Mouse (Mus musculus): Measurements from ENCODE around the gene Rbfox3. TPM values are rescaled to one million over a fixed set of nuclear protein-coding genes. Genes with fewer than 3 reads are reported as not detected.
A peak's percentile ranks its signal among the peaks of the same experiment; 100 is the strongest.

Gene Rbfox3
- polyA plus RNA-seq, 1 experiment from 2014 or later, result 0.13 TPM

DNA sequence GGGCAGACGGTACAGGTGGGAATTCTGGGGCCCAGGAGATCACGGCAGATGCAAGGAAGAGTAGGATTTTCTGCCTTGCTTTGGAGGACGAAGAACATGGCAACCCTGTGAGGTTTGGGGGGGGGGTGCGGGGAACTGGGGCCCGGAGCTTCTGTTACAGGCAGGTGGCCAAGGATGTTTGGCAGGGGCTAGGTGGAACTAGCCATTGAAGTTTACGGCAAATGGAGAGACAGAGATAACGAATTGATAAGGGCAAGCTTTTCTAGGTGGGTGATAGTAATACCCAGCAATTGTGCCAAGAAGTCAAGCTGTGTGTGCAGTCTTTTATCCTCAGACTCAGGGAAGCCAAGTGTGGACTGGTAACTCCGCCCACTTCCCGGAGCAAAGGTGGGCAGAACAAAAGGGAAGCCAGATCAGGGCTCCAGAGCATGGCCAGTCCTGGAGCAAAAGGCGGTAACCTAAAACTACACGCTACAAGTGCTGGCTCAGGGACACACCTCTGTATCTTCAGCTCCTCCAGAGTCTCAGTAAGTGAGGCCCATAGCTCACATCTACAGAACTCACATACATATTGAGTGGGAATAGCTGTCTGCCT, 443.9 kb downstream of the Rbfox3 start:
- Histone ChIP-seq H3K9me3 (ENCODE audit: low read depth, low read length) (no peaks in the 10 kb centered on the region), H3K4me3 (ENCODE audit: low read depth, low read length) (no peak overlapping the region), H3K4me2 (no peak overlapping the region), H3K27ac (ENCODE audit: low read depth) (no peak overlapping the region), H3K36me3 (ENCODE audit: insufficient read depth) (no peaks in the 10 kb centered on the region), H3K27me3 (ENCODE audit: insufficient read depth, low read length) (no peaks in the 10 kb centered on the region), H3K4me1 (ENCODE audit: insufficient read depth) (peaks cover 4% of the 10 kb centered on the region; the same call in 1 of the 2 replicates), H3K9ac (no peak overlapping the region)
- ATAC-seq (ENCODE audit: insufficient read depth) (no peak), DNase-seq (peak; percentile 27)
- no peak for TF ChIP-seq CTCF (IDR thresholded peaks at IDR 0.05; ENCODE audit: low read depth)
- 46% methylated on average over 11 of the region's 11 CpGs for WGBS

DNA sequence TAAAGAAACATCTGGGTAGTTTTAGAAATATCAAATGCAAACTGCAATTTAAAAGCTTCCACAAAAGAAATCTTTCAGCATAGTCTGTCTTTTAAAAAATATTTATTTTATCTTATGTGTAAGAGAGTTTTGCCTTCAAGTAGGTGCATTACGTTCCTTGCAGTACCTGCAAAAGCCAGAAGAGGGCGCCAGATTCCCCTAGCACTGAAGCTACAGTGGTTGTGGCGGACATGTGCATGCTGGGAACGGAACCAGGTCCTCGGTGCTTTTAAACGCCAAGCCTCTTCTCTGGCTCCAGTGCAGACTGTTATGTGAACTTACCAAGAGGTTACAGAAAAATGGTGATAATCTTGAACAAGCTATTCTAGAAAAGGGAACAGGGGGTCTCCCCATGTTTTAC, 451.1 kb downstream of the Rbfox3 start:
- Histone ChIP-seq H3K27me3 (ENCODE audit: insufficient read depth, low read length) (no peaks in the 10 kb centered on the region), H3K27ac (ENCODE audit: low read depth) (no peak overlapping the region), H3K4me3 (ENCODE audit: low read depth, low read length) (no peak overlapping the region), H3K9ac (no peak overlapping the region), H3K4me2 (no peak overlapping the region), H3K36me3 (ENCODE audit: insufficient read depth) (no peaks in the 10 kb centered on the region), H3K9me3 (ENCODE audit: low read depth, low read length) (peaks cover 3% of the 10 kb centered on the region; the same call in 1 of the 2 replicates), H3K4me1 (ENCODE audit: insufficient read depth) (no peaks in the 10 kb centered on the region)
- 61% methylated on average over 6 of the region's 6 CpGs for WGBS
- TF ChIP-seq CTCF (IDR thresholded peaks at IDR 0.05; ENCODE audit: low read depth), result peak; percentile 69
- DNase-seq, result peak; percentile 59
- no peak for ATAC-seq (ENCODE audit: insufficient read depth)

DNA sequence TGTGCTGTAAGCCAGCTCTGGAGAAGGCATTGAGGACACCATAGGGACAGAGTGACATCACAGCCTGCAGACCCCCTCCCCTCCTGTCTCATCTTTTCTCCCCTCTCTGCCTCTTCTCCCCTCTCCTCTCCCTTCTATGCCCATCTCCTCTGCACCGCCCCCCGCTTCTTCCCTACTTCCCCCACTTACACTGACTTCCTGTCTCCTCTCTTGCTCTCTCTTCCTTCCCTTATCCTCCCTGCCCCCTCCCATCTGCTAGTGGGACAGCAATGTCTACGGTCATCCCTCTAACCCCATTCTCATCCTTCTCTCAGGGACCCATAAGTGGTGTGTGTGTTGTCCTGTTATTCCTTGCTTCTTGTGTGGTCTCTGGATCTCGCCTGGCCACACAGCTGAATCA, 451.9 kb downstream of the Rbfox3 start:
- 59% methylated on average over 4 of the region's 4 CpGs for WGBS
- TF ChIP-seq CTCF (IDR thresholded peaks at IDR 0.05; ENCODE audit: low read depth), result no peak
- H3K4me2 ChIP-seq, result no peak overlapping the region
- no peak for DNase-seq
- H3K9ac ChIP-seq, result no peak overlapping the region
- H3K27me3 ChIP-seq (ENCODE audit: insufficient read depth, low read length), result no peaks in the 10 kb centered on the region
- H3K9me3 ChIP-seq (ENCODE audit: low read depth, low read length), result peaks cover 3% of the 10 kb centered on the region; the same call in 1 of the 2 replicates
- H3K27ac ChIP-seq (ENCODE audit: low read depth), result no peak overlapping the region
- H3K4me3 ChIP-seq (ENCODE audit: low read depth, low read length), result no peak overlapping the region
- no peak; the same call in 1 of the 2 replicates for ATAC-seq (ENCODE audit: insufficient read depth)
- no peaks in the 10 kb centered on the region for H3K4me1 ChIP-seq (ENCODE audit: insufficient read depth)
- no peaks in the 10 kb centered on the region for H3K36me3 ChIP-seq (ENCODE audit: insufficient read depth)

DNA sequence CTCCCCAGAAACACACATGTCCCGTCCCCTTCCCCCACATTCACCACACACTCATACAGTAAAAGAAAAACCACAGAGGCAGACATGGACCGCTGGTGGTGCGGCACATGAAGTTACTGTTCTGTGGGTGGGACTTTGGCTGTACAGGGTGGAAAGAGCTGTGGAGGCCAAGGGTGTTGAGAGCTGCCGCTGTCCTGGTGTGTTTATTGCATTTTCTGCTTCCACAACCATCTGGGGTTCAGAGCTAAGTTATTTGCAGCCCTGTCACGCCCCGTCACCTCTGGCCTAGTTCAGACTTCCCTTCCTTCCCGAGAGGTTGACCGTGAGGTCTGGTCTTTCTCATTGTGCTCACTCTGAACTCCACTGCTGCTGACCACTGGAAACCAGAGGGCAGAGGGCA, 452.3 kb downstream of the Rbfox3 start:
- Histone ChIP-seq H3K27ac (ENCODE audit: low read depth) (no peak overlapping the region), H3K4me3 (ENCODE audit: low read depth, low read length) (no peak overlapping the region), H3K9ac (no peak overlapping the region), H3K36me3 (ENCODE audit: insufficient read depth) (no peaks in the 10 kb centered on the region), H3K4me1 (ENCODE audit: insufficient read depth) (no peaks in the 10 kb centered on the region), H3K9me3 (ENCODE audit: low read depth, low read length) (peaks cover 3% of the 10 kb centered on the region; the same call in 1 of the 2 replicates), H3K4me2 (no peak overlapping the region), H3K27me3 (ENCODE audit: insufficient read depth, low read length) (no peaks in the 10 kb centered on the region)
- peak; percentile 49; the same call in 1 of the 2 replicates for ATAC-seq (ENCODE audit: insufficient read depth)
- peak; percentile 41 for DNase-seq
- no peak for TF ChIP-seq CTCF (IDR thresholded peaks at IDR 0.05; ENCODE audit: low read depth)
- WGBS, result 30% methylated on average over 8 of the region's 8 CpGs

DNA sequence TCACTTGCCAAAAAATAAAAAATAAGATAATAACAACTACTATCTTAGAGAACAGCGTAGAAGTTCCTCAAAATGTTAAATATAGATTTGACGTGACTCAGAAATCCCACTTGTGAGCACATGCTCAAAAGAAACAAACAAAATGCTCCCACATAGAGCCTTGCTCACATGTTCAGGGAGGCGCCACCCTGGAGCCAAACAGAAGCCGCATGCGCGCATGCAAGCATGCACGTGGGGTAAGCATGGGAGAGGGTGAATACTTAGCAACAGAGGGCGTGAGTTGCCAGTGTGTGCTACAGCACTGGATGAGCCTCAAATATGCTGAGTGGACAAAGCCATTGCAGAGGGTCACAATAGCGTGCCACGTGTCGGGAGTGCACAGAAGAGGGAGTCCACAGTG, 454.5 kb downstream of the Rbfox3 start:
- no peaks in the 10 kb centered on the region for H3K36me3 ChIP-seq (ENCODE audit: insufficient read depth)
- 66% methylated on average over 11 of the region's 11 CpGs for WGBS
- H3K9ac ChIP-seq, result no peak overlapping the region
- no peaks in the 10 kb centered on the region for H3K27me3 ChIP-seq (ENCODE audit: insufficient read depth, low read length)
- DNase-seq (no peak), ATAC-seq (ENCODE audit: insufficient read depth) (no peak)
- H3K4me2 ChIP-seq, result no peak overlapping the region
- no peak overlapping the region for H3K4me3 ChIP-seq (ENCODE audit: low read depth, low read length)
- peaks cover 3% of the 10 kb centered on the region; the same call in 1 of the 2 replicates for H3K9me3 ChIP-seq (ENCODE audit: low read depth, low read length)
- no peak for TF ChIP-seq CTCF (IDR thresholded peaks at IDR 0.05; ENCODE audit: low read depth)
- H3K4me1 ChIP-seq (ENCODE audit: insufficient read depth), result no peaks in the 10 kb centered on the region
- no peak overlapping the region for H3K27ac ChIP-seq (ENCODE audit: low read depth)

DNA sequence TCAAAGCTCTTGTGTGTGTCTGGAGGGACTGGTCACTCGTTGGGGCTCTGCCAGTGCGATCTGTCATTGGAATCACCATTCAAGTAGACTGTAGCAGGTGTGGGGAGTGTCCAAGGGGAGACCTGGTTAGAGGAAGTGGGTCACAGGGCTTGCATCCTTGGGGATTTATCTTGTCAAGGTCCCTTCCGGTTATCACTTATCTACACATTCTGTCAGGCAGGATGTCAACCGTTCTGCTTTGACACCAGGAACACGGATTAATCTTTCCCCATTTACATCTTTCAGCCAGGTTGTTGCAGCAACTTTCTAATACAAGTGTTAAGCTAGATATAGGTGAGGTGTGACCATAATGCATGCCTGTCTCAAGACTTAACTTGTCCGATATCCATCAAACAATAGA, 455.6 kb downstream of the Rbfox3 start:
- no peak for ATAC-seq (ENCODE audit: insufficient read depth)
- no peak overlapping the region for H3K4me2 ChIP-seq
- no peak overlapping the region for H3K9ac ChIP-seq
- H3K27ac ChIP-seq (ENCODE audit: low read depth), result no peak overlapping the region
- H3K36me3 ChIP-seq (ENCODE audit: insufficient read depth), result 0 out of 2 replicates have a peak, but pooled peaks cover 3% of the 10 kb centered on the region
- H3K27me3 ChIP-seq (ENCODE audit: insufficient read depth, low read length), result no peaks in the 10 kb centered on the region
- DNase-seq, result no peak
- H3K4me3 ChIP-seq (ENCODE audit: low read depth, low read length), result no peak overlapping the region
- H3K4me1 ChIP-seq (ENCODE audit: insufficient read depth), result no peaks in the 10 kb centered on the region
- TF ChIP-seq CTCF (IDR thresholded peaks at IDR 0.05; ENCODE audit: low read depth), result no peak
- WGBS, result 60% methylated on average over 6 of the region's 6 CpGs
- peaks cover 3% of the 10 kb centered on the region; the same call in 1 of the 2 replicates for H3K9me3 ChIP-seq (ENCODE audit: low read depth, low read length)

DNA sequence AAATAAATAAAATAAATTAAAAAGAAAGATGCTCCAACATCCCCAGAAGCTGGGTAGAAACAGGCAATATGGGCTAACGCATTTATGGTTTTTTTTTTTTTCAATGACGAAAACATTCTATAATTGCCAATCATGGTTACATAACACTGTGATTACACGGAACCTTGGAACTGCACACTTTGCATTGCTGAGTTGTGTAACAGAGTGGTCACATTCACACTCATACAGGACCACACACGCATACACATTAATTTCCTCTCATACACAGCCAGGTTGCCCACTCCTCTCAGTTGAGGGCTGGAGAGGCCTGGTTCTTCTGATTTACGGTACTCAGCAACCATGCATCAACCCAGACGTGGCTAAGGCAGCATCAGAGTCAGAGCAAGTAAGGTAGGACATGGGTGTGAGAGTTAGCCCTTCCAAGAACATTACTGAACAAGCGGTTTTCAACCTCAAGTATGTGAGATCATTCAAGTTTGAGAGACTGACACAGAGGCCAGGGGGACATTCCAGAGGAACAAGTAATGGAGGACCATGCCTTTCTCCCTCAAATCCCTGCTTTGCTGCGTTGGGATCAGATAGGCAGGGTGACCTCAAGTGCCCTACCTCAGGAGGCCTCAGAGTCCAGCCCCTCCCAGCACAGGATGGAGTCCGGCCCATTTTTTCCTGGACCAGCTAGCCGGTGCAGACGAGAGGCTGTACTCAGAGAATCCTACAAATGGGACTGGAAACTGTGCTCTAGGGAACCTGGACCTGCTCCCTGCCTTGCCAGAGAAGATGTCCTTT, 457.3 kb downstream of the Rbfox3 start:
- ATAC-seq (ENCODE audit: insufficient read depth), result no peak
- Histone ChIP-seq H3K27ac (ENCODE audit: low read depth) (no peak overlapping the region), H3K4me2 (no peak overlapping the region)

More for the DNA sequence above, 457.3 kb downstream of the Rbfox3 start:
- H3K36me3 ChIP-seq (ENCODE audit: insufficient read depth), result 0 out of 2 replicates have a peak, but pooled peaks cover 3% of the 10 kb centered on the region
- H3K4me3 ChIP-seq (ENCODE audit: low read depth, low read length), result no peak overlapping the region
- WGBS, result 55% methylated on average over 11 of the region's 11 CpGs
- no peak for DNase-seq
- H3K4me1 ChIP-seq (ENCODE audit: insufficient read depth), result no peaks in the 10 kb centered on the region
- no peak for TF ChIP-seq CTCF (IDR thresholded peaks at IDR 0.05; ENCODE audit: low read depth)
- no peaks in the 10 kb centered on the region for H3K27me3 ChIP-seq (ENCODE audit: insufficient read depth, low read length)
- H3K9me3 ChIP-seq (ENCODE audit: low read depth, low read length), result no peaks in the 10 kb centered on the region
- H3K9ac ChIP-seq, result no peak overlapping the region
